Mouse (Mus musculus) splenic B cell, adult 2 months (primary cell): ENCODE measurements around the gene Napb.
"Not testable (repeated sequence)": the region's sequence is repeated elsewhere in the genome, so short reads cannot be mapped to it uniquely, and the experiment has no call there.

Source experiments
- DNase-seq: peaks from one replicate; pipeline ENCODE4 v3.0.0-alpha.2; 2011; ENCODE audit warnings: low read depth, low spot score
- H3K27me3 ChIP-seq: 2 replicates; pipeline ENCODE4 v1.6.1; 2012; ENCODE audit warnings: mild to moderate bottlenecking, low read length, moderate library complexity, mixed read lengths; ENCODE audit not compliant: control insufficient read depth, poor library complexity, insufficient read depth, severe bottlenecking
- H3K36me3 ChIP-seq: 2 replicates; pipeline ENCODE4 v1.6.1; 2012; ENCODE audit warnings: mild to moderate bottlenecking, low read length, moderate library complexity, mixed read lengths; ENCODE audit not compliant: control insufficient read depth, poor library complexity, insufficient read depth, severe bottlenecking

Gene Napb

GRCm38 (mm10) chr2:148732327-148733000 lies at the start of gene Napb:
TSS of gene Napb (minus strand) at chr2:148732467.
- DNase-seq = peak; percentile 34
- Histone ChIP-seq H3K27me3 (no peaks in the 10 kb centered on the region; the same call in 1 of the 2 replicates), H3K36me3 (no peaks in the 10 kb centered on the region)

- H3K36me3 ChIP-seq = no peaks in the 10 kb centered on the region
- DNase-seq = no peak
These were observed 49.4 kb upstream of the Napb start, which contains the start of gene 8030411F24Rik for GRCm38 (mm10) chr2:148781709-148782108. TSS of gene 8030411F24Rik (plus strand) at chr2:148782009.

GRCm38 (mm10) chr2:148771397-148771796 lies 39.1 kb upstream of the Napb start, which contains the start of gene Cst11:
TSS of gene Cst11 (minus strand) at chr2:148771497.
- H3K27me3 ChIP-seq, DNase-seq, H3K36me3 ChIP-seq: not testable (repeated sequence)

More at GRCm38 (mm10) chr2:148781709-148782108, 49.4 kb upstream of the Napb start, which contains the start of gene 8030411F24Rik:
- H3K27me3 ChIP-seq = no peaks in the 10 kb centered on the region

GRCm38 (mm10) chr2:148763648-148764388 lies 31.6 kb upstream of the Napb start:
- DNase-seq = peak; percentile 87
- H3K36me3 ChIP-seq = no peaks in the 10 kb centered on the region

GRCm38 (mm10) chr2:148754310-148754846 lies 22.1 kb upstream of the Napb start:
- no peak for DNase-seq
- Histone ChIP-seq H3K36me3 (no peaks in the 10 kb centered on the region), H3K27me3 (no peaks in the 10 kb centered on the region)

More at GRCm38 (mm10) chr2:148763648-148764388, 31.6 kb upstream of the Napb start:
- no peaks in the 10 kb centered on the region; the same call in 1 of the 2 replicates for H3K27me3 ChIP-seq

GRCm38 (mm10) chr2:148751893-148752813 lies 19.9 kb upstream of the Napb start:
- DNase-seq = peak; percentile 90
- Histone ChIP-seq H3K36me3 (no peaks in the 10 kb centered on the region), H3K27me3 (no peaks in the 10 kb centered on the region)

- no peak for DNase-seq
These were observed 17.8 kb upstream of the Napb start, which contains the start of gene Cstl1 for GRCm38 (mm10) chr2:148750058-148750457. TSS of gene Cstl1 (plus strand) at chr2:148750358.

GRCm38 (mm10) chr2:148743846-148744407 lies 11.7 kb upstream of the Napb start:
- DNase-seq = no peak
- Histone ChIP-seq H3K36me3 (no peaks in the 10 kb centered on the region), H3K27me3 (no peaks in the 10 kb centered on the region; the same call in none of the 2 replicates)

More at GRCm38 (mm10) chr2:148750058-148750457, 17.8 kb upstream of the Napb start, which contains the start of gene Cstl1:
- Histone ChIP-seq H3K36me3 (no peaks in the 10 kb centered on the region), H3K27me3 (no peaks in the 10 kb centered on the region)

- no peaks in the 10 kb centered on the region; the same call in none of the 2 replicates for H3K27me3 ChIP-seq
- H3K36me3 ChIP-seq = no peaks in the 10 kb centered on the region
- no peak for DNase-seq
These were observed 10.7 kb upstream of the Napb start for GRCm38 (mm10) chr2:148743001-148743400.

GRCm38 (mm10) chr2:148731614-148732326 lies 497 bp downstream of the Napb start:
- DNase-seq = no peak
- Histone ChIP-seq H3K36me3 (no peaks in the 10 kb centered on the region), H3K27me3 (no peaks in the 10 kb centered on the region; the same call in 1 of the 2 replicates)

GRCm38 (mm10) chr2:148719271-148719995 lies 12.8 kb downstream of the Napb start:
- peak; percentile 7 for DNase-seq

GRCm38 (mm10) chr2:148717072-148717471 lies 15.2 kb downstream of the Napb start:
- Histone ChIP-seq H3K36me3 (no peaks in the 10 kb centered on the region), H3K27me3 (no peaks in the 10 kb centered on the region)
- DNase-seq = no peak

More at GRCm38 (mm10) chr2:148719271-148719995, 12.8 kb downstream of the Napb start:
- H3K36me3 ChIP-seq = no peaks in the 10 kb centered on the region
- H3K27me3 ChIP-seq = no peaks in the 10 kb centered on the region

GRCm38 (mm10) chr2:148712326-148712725 lies 19.9 kb downstream of the Napb start:
- DNase-seq = no peak
- Histone ChIP-seq H3K27me3 (no peaks in the 10 kb centered on the region), H3K36me3 (no peaks in the 10 kb centered on the region)
